Mouse (Mus musculus) stomach, postnatal 0 days (tissue): ENCODE measurements at regions not wholly inside any gene's neighbourhood (a gene's known extent, or its start where the extent isn't known, plus 50 kb on each side); places are given as distances from the start of the nearest gene placed in this dataset.

ENCODE experiments used
- CTCF ChIP-seq: IDR thresholded peaks from 2 replicates; pipeline ENCODE4 v1.5.1; 2016; ENCODE audit warnings: antibody characterized with exemption, low read depth, mild to moderate bottlenecking, moderate library complexity
- EP300 ChIP-seq: optimal IDR thresholded peaks from 2 replicates; pipeline ENCODE3; 2016; ENCODE audit warnings: antibody characterized with exemption

DNA sequence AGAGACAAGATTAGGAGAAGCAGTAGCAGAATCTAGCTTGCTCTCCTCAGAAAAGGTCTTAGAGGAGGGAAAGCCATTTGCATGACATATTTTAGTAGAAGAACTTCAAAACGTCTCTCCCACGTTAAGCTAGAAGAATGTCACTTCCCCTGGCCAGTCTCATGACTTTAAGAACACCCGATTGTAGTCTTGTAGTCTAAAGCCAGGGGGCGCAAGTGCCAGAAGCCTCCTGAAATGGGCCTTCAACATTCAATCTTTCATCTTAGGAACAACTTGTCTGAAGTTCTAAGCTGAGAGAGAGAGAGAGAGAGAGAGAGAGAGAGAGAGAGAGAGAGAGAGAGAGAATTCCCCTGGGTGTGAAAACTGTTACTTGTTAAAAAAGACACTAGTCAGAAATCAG, 581.0 kb downstream of the Tmem182 start:
- TF ChIP-seq CTCF (peak; percentile 50), EP300 (no peak)
